Mouse (Mus musculus) embryonic fibroblast, embryonic 13.5 days (primary cell): Measurements from ENCODE around the gene Grm1. TPM values are rescaled to one million over a fixed set of nuclear protein-coding genes. Genes with fewer than 3 reads are reported as not detected.

Experiments
- H3K27ac ChIP-seq: 2 replicates; pipeline ENCODE4 v1.5.1; 2012; ENCODE audit warnings: low read length, control low read depth, inconsistent platforms; ENCODE audit not compliant: insufficient read depth
- H3K4me1 ChIP-seq: 2 replicates; pipeline ENCODE4 v1.6.1; 2011; ENCODE audit warnings: low read length; ENCODE audit not compliant: control insufficient read depth, insufficient read depth
- H3K4me3 ChIP-seq: 2 replicates; pipeline ENCODE4 v1.5.1; 2011; ENCODE audit warnings: mild to moderate bottlenecking, control low read depth, low read length; ENCODE audit not compliant: insufficient read depth
- CTCF ChIP-seq: IDR thresholded peaks from 2 replicates; pipeline ENCODE4 v1.5.1; 2011; ENCODE audit warnings: mild to moderate bottlenecking, control low read depth, low read length, moderate library complexity, borderline replicate concordance; ENCODE audit not compliant: insufficient read depth
- POLR2A ChIP-seq: IDR thresholded peaks from 2 replicates; pipeline ENCODE4 v1.6.1; 2011; ENCODE audit warnings: low read depth, mild to moderate bottlenecking, control low read depth, low read length, moderate library complexity
- polyA plus RNA-seq: library from polyadenylated mRNA; stranded (reverse); fragments of >200 nt; gene quantifications from 2 replicates; pipeline ENCODE4 v1.2.4, GENCODE M21; 2011; ENCODE audit warnings: low read depth; ENCODE audit not compliant: missing spikeins, insufficient read length

Grm1 gene
- polyA plus RNA-seq, 1 experiment, result not detected

DNA sequence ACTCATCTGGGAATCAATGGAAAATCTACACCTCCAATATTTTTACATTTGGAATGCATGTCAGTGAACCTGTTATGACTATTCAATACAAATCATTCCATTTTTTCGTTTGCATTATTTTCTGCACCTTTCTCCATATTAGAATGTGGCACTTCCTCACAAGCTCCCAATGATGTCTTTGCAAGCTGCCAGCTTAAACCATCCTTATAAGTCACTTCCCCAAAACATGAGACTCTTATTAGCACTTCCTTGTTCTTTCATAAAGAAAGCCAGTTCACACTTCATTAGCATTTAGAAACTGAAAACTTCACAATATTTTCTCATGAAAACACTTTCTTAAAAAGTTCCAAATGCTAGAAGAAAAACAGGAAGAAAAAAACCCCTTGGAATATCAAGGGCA, 338.1 kb downstream of the Grm1 start:
- Histone ChIP-seq H3K27ac (no peak overlapping the region), H3K4me1 (no peaks in the 10 kb centered on the region), H3K4me3 (no peak overlapping the region)
- TF ChIP-seq CTCF (no peak), POLR2A (no peak)

DNA sequence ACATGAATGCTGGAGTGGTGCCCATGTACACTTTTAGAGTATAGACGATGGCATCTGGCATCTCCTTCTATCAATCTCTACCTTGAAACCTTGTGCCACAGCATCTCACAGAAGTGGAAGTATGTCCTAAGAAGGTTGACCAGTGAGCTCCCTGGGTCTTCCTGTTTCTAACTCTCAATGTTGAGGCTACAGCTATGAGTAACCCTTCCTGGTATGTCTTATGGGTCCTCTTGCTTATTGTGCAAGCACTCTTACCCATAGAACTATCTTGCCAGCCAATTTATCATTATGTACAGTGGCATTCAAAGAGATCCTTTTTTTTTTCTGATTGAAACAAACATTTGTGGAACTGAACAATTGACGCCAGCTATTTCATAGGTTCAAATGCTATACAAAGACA, 340.0 kb downstream of the Grm1 start:
- TF ChIP-seq CTCF, result no peak
- TF ChIP-seq POLR2A, result no peak
- no peak overlapping the region for H3K4me3 ChIP-seq

DNA sequence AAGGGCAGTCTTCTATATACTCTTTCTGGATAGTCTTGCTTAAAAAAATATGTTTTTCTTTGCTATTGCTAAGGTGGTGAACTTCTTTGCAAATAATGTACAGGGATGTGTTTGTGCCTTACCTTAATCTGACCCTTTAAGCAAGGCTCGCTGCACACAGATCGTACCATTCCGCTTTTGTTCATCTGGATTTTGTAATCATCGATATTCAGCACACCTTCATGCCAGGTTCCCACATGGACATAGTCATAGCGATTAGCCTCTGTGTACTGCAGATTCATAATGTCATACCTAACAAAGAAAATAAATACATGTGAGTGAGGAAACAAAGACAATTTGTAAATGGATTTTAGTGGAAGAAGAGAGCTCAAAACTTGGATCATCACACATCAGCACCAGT, 340.8 kb downstream of the Grm1 start:
- TF ChIP-seq POLR2A (no peak), CTCF (no peak)
- no peaks in the 10 kb centered on the region for H3K4me1 ChIP-seq
- no peak overlapping the region for H3K27ac ChIP-seq
- H3K4me3 ChIP-seq, result no peak overlapping the region

More for the DNA sequence above, 340.0 kb downstream of the Grm1 start:
- H3K4me1 ChIP-seq, result no peaks in the 10 kb centered on the region
- H3K27ac ChIP-seq, result no peak overlapping the region

DNA sequence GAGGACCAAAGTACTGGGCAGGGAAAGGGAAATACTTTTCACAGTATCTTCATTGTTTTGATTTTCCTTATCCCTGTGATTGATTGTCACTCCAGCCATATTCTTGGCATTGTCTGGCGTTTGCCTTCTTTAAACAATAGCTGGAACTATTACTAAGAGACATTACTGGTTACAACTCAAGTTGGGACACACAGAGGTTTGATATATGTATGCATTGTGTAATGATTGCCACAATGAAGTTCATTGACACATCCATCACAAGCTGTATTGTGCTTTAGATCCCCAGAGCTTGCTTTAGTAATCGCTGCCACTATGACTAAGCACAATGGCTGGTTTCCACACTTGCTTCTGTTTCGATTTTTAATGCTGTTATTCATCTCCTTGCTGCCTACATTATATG, 341.4 kb downstream of the Grm1 start:
- H3K27ac ChIP-seq, result no peak overlapping the region
- no peaks in the 10 kb centered on the region for H3K4me1 ChIP-seq
- H3K4me3 ChIP-seq, result no peak overlapping the region
- TF ChIP-seq POLR2A (no peak), CTCF (no peak)

DNA sequence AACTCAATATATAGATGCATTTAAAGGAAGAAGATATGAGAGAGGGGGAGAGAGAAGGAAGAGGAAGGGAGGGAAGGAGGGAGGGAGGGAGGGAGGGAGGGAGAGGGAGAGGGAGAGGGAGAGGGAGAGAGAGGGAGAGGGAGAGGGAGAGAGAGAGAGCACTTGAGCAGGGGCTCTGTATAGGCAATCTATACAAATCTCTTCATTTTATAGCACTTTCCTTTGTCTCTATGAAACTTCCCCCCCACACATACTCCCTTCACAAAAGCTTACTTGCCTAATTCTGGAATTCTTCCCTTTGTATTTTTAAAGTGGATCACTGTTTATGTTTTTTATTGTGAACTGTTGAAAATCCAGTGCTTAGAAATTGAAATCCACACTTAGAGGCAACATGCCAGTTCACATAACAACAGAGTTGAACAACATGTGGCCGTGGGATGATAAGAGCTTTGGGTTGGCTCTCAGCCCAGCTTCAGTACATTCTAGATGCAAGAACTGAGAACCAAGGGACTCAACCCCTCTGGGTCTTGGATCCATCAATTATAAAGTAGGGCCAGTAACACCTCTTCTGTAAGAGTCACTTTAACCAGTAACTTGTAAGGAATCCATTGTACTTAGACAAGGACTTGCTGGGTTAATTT, 345.0 kb downstream of the Grm1 start:
- no peak overlapping the region for H3K4me3 ChIP-seq
- TF ChIP-seq CTCF (no peak), POLR2A (no peak)
- H3K27ac ChIP-seq, result no peak overlapping the region
- H3K4me1 ChIP-seq, result no peaks in the 10 kb centered on the region

DNA sequence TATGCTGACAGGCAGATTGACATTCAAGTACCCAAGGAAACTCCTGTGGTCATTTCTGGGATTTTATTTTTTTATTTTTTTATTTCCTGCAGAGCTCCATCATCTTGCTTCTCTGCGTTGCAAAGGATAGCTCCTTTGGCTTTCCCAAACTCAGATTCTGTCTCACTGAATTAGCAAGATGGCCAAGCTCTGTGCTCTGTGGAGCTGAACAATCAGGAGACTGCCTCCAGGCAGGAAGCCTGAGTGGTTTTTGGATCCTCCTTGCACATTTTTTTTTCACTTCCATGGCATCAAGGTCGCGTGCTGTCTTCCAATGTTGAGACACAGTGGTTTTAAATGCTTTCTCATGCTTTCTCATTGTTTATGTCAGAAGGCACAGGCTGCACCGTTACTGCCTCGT, 347.6 kb downstream of the Grm1 start:
- H3K27ac ChIP-seq, result no peak overlapping the region
- H3K4me1 ChIP-seq, result no peaks in the 10 kb centered on the region
- H3K4me3 ChIP-seq, result no peak overlapping the region
- TF ChIP-seq CTCF (no peak), POLR2A (no peak)

DNA sequence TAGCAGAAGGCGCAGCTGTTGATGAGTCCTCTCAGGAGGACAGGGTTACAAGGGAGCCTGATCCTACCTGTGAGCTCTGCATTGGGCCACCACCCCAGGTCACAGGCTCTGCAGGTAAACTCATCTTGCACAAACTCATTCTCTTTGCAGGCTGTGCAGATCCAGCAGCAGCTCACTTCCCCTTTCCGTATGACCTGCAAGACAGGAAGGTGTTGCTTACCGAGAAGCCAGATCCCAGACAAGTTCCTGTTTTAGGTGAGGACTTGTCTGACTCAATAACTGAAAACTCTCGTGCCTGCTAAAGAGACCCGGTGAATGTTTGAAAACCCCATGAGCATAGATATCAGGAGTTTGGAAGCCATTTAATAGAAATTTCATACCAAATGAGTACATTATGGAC, 349.1 kb downstream of the Grm1 start:
- no peak for TF ChIP-seq POLR2A
- no peak for TF ChIP-seq CTCF
- Histone ChIP-seq H3K4me1 (no peaks in the 10 kb centered on the region), H3K27ac (no peak overlapping the region), H3K4me3 (no peak overlapping the region)

DNA sequence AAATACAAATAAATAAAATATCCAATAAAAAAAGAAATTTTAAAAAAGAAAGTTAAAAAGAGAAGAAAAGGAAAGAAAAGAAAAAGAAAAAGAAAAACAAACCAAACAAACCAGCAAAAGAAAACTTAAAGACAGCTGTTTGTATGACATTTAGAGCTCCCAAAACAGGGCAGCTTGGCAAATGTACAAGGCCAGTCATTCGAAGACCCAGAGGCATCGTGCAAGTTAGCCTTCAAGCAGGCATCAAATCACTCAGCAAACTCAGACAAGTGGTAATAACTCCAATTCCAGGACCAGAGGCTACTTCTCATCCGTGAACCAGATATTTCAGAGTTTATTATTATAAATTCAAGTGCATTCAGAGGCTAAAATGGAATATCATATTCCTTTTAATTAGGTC, 355.7 kb downstream of the Grm1 start:
- no peak for TF ChIP-seq CTCF
- no peak for TF ChIP-seq POLR2A
- no peak overlapping the region for H3K27ac ChIP-seq
- no peaks in the 10 kb centered on the region for H3K4me1 ChIP-seq
- no peak overlapping the region for H3K4me3 ChIP-seq

DNA sequence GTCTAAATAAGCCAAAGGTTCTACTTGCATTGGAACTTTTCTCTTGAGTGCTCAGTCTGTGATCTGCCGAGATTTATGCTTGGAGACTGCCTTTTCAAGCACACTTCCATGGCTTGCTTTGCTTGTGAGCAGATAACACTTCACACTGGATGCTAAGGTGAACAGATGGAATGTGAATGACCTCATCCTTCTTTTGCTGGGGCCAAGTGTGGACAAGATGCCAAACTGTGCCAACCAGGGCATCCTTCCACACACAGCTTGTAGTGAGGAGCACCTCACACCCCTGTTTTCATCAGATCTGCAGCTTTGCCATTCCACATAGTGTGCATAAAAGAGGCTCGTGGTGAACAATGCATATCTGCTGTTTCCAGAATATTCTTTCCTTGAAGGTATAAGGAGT, 371.3 kb downstream of the Grm1 start:
- no peak overlapping the region for H3K27ac ChIP-seq
- TF ChIP-seq POLR2A (no peak), CTCF (no peak)
- H3K4me1 ChIP-seq, result 0 out of 2 replicates have a peak, but pooled peaks cover 2% of the 10 kb centered on the region
- no peak overlapping the region for H3K4me3 ChIP-seq

DNA sequence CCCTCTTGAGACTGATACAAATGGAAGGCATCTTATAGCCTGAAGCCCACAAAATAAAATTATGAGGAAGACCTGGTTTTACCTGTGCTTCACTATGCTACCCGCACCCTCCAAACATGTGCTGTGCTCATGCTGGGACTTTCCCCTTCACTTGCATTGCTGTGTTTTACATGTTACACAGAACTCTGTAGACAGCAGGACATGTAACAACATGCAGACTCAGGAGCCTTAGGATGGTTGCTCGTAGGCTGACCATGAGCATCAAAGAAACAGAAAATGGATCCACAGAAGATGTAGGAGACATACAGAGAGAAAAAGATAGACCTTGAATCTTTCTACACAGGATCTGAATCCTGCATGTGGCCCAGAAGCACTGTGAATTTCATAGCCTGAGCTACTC, 371.8 kb downstream of the Grm1 start:
- Histone ChIP-seq H3K4me1 (0 out of 2 replicates have a peak, but pooled peaks cover 2% of the 10 kb centered on the region), H3K4me3 (no peak overlapping the region), H3K27ac (no peak overlapping the region)
- TF ChIP-seq POLR2A (no peak), CTCF (no peak)

DNA sequence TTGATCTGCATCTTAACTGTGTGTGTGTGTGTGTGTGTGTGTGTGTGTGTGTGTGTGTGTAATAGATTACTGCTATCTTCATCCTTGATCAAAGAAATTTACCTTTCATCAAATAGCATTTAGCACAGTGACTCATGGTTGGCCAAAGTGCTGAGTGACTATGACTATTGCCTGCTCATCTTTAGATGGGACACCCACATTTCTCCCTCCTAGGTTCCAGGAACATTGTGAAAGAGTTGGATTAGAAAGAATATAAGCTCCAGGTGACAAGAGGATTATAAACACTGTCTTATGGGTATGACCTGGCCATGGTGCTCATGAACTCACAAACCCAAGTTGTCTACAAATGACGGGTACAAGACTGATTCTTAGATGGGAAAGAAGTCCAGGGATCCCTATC, 374.1 kb downstream of the Grm1 start:
- H3K4me3 ChIP-seq, result no peak overlapping the region
- TF ChIP-seq CTCF (no peak), POLR2A (no peak)
- H3K4me1 ChIP-seq, result 0 out of 2 replicates have a peak, but pooled peaks cover 2% of the 10 kb centered on the region
- H3K27ac ChIP-seq, result no peak overlapping the region

DNA sequence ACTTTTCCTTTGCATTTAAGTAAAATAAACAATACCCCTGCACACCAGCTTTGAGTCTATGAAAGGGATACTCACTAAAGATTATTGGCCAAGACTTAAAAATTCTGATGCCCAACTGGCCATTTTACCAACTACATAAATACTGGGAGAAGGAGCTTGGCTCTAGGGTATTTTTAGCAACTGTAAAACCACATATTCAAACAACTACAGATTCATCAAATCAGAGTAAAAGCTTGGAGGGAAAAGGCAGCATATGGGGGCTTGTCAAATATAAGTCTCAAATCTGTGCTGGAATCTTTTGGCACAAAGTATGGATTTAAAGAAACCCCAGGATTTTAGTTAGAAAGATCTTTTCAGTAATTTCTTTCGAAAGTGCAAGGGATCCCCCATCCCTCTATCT, 380.8 kb downstream of the Grm1 start:
- H3K27ac ChIP-seq, result no peak overlapping the region
- no peaks in the 10 kb centered on the region for H3K4me1 ChIP-seq
- H3K4me3 ChIP-seq, result no peak overlapping the region
- TF ChIP-seq POLR2A (no peak), CTCF (no peak)
